Mouse (Mus musculus) erythroblast, embryonic 14.5 days (primary cell): ENCODE measurements around the gene Cdk5rap1.

Source experiments
- GATA1 ChIP-seq: IDR thresholded peaks from 2 replicates; pipeline ENCODE4 v1.6.1; 2012; ENCODE audit warnings: low read length, inconsistent platforms, mixed read lengths
- TAL1 ChIP-seq: IDR thresholded peaks from 3 replicates; pipeline ENCODE4 v1.6.1; 2012; ENCODE audit warnings: low read length, inconsistent platforms, mixed read lengths

DNA sequence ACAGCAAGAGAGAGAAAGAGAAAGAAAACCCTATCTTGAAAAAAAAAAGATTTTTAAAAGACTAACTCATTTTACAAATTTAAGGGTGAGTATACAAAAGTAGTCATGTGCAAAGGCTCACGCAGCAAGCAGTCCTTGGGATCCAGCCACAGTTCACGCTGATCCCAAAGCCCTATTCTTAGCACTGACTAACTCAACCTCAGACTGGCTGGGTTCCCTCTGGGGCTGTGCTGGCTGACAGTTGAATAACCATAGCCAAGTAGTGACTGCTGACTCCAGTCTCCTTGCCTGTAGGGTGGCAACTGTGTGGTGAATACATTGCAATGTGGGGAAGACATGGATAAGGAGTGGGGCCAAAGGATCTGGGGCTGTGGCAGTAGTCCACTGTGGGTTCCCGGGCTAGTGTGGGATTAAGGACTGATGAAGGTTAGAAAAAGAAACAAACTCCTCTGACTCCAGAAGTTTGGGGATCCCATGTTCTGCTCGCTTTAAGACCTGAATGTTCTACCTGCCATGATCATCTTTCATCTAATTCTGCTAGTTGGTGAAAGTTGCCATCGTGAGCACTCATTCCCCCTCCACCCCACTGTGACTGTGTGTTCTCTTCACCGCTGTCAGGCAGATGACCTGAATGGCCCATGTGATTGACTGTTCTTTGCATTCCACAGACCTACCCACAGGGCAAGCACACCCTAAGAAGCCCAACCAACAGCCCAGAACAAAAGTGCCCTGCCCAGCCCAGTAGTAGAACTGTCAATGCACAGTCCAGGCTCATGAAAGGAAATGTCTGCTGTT is 2.2 kb upstream of the Cdk5rap1 start:
- no peak for TF ChIP-seq GATA1
- no peak for TF ChIP-seq TAL1
